Mouse (Mus musculus) CD4-positive, CD25-positive, alpha-beta regulatory T cell, adult 2 months (primary cell): ENCODE measurements around the gene Cyp11a1.

Experiments used
- DNase-seq: peaks from one replicate; pipeline ENCODE4 v3.0.0-alpha.2; 2012; ENCODE audit warnings: low read depth, low spot score

The Cyp11a1 gene

DNA sequence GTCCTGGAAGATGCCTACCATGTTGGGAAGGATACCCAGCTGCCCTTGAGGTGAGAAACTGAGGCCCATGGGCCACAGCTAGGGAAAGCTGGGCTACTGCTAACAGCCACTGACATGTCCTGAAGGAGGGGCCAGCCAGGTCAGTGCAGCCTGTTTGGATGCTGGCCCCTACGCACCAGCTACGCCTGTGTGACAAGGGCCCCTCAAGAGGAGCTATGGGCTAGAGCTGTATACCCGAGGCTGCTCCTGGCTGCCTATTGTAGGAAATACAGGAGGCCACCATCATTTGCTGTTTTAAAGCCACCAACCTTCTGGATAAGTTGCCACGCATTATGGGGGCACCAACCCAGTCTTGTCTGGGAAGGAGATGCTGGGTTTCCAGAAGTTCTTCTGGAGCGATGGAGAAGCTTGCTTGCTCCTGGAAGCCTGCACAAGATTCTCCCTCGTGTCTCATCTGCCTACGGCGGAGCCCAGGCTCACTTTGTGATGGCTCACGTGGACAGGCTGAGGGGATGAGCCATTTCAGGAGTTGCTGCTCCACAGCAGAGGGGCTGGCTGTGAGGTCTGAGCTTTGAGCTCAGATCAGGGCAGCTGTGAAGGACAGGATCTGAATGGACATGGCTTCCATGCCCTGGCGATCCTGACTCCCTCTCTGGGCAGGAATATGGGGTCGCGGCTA lies 2.3 kb downstream of the Cyp11a1 start:
- no peak for DNase-seq

DNA sequence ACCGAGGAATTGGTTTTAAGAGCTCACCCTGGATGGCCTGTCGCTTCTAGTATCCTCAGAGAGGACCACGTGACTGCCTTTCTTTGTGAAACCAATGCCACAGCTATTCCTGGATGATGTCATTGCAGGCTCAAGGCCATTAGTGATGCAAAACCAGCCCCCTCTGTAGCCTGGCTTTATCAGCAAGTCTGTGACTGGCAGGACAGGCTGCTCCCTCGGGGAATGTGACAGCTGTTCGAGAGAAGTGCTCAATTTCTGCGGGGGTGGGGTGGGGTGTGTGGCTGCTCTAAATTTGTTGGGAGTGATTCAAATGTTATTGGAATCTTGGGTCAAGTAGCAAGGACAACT lies 2.8 kb downstream of the Cyp11a1 start:
- no peak for DNase-seq

DNA sequence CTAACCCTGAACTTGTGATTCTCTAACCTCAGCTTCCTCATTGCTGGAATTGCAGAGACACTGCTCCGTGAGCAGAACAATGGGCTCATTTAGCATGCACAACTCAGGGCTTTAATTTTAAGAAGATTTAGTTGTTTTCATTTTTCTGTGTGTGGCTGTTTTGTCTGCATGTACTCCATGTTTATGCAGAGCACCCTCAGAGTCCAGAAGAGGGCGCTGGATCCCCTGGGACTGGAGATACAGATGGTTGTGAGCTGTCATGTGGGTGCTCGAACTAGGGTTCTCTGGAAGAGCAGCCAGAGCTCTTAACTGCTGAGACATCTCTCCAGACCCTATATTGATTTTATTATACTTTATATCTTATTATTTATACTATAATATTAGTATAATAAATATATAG lies 3.4 kb downstream of the Cyp11a1 start:
- DNase-seq: peak; percentile 14

DNA sequence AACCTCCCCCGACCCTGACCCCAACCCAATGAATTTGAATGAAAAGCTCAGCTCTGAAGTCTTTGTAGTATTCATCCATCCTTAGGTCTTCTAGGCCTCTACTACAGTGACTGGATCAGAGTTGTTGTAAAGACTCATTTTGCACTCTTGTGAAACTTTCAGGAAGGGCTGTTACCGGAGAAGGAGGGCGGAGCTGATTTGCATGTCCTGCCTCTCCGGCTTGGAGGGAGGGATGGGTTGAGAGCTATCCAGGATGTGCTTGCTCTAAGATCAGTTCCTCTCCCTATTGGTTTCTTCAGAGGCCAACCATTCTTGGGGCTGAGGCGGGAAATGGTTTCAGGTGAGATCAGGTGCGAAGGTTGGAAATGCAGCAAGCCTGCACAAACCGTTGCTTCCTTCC lies 4.8 kb downstream of the Cyp11a1 start:
- no peak for DNase-seq

DNA sequence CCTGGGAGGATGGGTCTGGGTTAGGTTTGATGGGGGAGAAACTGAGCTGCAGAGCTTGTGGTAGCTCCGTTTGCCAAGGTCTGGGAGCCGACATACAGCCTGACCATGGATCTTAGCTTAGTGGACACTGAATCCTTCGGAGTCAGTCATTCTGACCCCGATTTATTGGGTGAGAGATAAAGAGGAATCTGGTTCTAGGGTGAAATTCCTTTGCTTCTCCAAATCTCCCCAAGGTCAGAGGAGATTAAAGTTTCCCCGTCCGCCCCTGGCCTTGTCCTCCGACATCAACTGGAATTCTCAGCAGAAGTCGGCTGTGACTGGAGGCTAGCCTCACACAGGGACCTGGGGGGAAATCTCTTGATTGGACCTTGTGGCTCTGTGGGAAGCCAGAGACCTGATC lies 5.3 kb downstream of the Cyp11a1 start:
- DNase-seq: no peak

DNA sequence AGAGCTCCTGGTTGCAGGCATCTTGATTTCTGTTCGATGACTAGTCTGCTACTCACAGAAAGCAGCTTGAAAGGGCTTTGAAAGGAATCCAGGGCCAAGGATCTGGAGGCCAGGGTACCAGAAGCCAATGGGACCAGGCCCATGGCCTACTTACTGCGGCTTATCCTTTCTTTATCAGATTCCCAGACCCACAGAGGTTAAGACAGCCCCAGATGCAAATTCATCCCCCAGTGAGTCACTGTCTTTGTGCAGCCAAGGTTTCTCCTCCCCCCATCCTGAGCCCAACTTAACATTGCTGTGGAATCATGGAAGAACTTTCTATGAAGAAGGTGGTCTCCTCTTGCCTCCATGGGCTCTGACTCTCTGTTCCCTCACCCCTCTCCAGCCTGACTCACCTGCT lies 6.3 kb downstream of the Cyp11a1 start:
- DNase-seq: no peak

DNA sequence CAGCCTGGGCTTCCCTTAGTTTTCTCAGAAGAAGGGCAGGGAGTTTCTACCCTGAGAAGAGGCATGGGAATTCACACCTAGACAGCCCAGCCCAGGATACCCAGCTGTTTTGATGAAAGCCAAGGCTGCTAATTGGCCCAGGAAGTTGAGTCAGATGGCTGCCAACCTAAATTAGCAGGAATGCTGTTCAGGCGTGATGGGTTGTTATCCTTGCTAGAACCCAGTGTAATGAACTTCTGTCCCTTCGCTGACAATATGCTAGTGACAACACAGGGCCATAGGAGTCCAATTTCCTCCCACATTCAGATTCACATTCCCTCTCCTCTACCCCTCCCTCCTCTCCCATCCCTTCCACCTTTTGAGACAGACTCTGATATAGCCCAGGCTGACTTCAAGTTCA lies 6.7 kb downstream of the Cyp11a1 start:
- no peak for DNase-seq

DNA sequence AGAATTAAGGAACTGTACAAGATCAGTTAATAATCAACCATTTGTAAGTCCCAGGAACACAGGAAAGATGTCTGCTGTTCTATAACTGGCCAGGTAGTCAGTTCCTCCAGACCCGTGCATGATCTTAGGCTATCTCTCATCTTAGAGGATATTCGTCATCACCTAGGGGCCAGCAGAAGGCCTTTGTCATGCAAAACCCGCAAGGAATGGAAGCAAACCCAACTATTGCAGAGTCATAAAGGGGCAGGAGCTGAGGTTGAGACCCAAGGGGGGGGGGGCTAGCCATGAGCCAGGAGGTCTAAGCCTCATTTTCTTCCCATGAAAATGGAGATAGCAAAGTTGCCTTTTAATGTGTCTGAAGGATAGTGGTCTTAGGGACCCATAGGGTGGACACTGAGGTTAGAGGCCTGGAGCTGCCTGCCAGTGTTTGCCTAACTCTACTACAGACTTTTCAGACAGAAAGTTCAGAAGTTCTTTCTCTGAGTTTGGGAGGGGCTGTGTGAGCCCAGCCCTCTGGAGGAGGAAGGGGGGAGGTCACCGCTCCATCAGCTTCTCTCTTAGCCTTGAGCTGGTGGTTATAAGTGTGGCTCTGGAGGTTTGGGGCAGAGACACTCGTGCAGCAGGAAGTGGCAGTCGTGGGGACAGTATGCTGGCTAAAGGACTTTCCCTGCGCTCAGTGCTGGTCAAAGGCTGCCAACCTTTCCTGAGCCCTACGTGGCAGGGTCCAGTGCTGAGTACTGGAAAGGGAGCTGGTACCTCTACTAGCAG lies 8.4 kb downstream of the Cyp11a1 start:
- DNase-seq: no peak

DNA sequence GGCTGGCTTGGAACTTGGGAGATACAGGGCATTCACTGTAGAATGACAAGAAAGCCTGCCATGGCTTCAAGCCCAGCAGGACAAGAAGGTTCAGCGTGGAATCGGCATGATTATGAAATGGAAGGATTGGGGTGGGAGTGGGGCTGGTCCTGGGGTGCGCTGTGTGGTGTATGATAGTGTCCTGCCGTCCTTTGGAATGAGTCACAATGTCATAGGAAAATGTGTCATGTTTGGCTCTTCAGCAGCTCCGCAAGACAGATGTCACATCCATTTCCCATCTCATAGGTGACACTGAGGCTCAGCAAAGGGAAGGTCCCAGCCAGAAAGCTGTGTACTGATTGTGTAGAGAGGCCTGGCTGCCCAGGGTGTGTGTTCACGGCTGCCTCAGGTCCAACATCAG lies 9.6 kb downstream of the Cyp11a1 start:
- no peak for DNase-seq

DNA sequence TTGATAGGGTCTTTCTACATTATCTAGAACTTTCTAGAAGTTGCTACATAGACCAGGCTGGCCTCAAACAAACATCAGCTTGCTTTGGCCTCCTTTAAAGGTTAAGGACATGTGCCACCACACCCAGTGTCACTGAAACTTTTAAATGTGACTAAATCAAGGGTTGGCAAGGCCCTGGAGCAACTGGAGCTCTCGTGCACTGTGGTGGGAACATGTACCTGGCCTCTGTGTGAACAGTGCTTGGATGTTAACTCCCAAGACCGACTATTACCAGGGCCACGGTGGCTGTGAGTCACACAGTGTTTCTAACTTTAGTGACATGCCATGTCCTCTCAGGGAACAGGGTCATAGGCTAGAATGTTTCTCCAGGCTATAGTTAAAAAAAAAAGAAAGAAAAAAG lies 10.8 kb downstream of the Cyp11a1 start:
- no peak for DNase-seq

DNA sequence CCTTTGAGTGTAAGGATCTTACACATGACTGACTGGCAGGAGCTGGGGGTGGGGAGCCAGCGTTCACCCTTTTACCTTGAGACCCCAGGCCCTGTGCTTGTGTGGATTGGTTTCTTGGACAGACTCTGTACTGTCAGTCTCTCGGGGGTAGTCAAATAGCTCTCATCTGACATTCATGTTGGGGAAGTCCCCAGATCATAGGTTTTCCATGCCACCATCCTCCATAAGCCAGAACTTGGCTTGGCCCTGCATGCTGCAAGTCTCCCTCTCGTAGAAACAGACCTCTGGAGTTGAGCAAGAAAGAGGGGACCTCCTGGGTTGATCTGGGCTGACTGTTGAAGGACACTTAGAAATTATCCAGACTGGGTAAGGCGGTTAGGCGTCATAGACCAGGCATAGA lies 12.2 kb downstream of the Cyp11a1 start:
- DNase-seq: no peak

DNA sequence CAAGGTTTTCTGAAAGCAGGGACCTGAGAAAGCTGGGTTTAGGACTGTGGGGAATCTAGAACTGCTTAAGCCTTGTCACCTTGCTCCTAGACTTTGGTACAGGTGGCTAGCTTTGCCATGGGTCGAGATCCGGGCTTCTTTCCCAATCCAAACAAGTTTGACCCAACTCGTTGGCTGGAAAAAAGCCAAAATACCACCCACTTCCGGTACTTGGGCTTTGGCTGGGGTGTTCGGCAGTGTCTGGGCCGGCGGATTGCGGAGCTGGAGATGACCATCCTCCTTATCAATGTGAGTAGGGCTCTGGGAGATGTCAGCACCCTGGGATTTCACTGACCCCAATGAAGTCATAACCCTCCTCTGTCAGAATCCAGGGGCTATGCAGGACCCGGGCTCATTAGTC lies 19.8 kb downstream of the Cyp11a1 start:
- DNase-seq: no peak

DNA sequence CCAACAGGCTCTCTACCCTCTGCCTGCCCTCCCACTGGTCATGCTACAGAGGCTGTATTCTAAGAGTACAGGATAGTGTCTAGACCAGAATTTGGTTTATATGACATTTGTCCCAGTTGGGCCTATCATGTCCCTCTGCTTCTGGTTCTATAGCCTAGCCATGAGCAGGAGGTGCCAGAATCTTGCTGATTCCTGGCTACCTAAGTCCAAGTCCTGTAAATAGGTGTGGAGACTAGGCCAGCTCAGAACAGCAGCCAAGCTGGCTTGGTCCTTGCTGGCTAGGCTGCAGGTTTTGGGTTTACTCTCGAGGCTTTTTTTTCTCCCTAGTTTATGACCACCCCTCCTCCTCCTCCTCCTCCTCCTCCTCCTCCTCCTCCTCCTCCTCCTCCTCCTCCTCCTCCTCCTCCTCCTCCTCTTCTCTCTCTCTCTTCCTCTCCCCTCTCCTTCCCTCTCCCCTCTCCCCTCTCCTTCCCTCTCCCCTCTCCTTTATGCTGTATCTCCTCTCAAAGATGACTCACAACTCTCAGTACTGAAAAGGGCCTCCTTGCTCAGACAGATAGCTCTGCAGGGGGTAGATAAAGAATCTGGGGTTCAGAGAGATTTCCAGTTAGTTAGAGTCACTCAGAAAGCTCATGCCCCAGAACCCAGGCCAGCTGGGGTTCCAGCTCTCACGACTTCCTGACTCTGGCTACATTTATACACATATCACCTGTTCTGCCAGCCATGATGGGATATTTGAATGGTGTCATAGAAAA lies 21.4 kb downstream of the Cyp11a1 start:
- no peak for DNase-seq

DNA sequence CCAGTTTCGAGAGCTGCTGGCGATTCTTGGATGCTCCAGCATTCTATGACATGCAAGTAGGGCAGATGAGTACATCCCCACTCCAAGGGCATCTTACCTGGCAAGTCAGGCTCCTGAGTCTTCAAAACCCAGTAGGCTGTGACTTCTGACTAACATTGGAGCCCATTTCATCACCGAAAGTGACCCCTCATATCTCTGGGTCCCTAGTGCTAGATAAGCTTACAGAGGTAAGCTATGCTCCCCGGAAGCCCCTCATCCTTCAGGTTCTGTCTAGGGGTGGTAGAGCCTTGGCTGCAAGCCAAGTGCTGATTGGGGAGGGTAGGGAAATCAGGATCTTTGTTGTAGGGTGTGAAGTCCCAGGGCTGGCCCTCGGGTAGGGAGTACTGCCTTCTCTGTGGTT lies 22.6 kb downstream of the Cyp11a1 start:
- DNase-seq: no peak

DNA sequence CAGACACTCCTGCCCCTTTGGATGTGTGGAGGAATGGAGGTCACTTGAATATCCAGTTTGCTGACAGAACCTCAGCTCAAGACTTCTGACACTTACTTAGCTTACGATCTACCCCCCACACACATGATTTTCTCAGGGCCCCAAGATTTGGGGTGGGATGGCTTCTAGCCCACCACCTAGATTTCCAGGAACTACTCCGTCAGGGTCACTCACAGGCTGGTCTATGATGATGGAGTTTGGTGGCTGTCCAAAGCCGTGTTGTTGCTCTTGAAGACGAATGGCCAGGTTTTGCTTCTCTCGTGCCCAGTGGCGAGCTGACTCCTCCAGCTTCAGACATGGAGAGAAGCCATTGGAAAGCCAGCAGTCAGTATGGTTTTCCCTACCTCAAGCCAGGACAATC lies 23.4 kb downstream of the Cyp11a1 start:
- DNase-seq: no peak

DNA sequence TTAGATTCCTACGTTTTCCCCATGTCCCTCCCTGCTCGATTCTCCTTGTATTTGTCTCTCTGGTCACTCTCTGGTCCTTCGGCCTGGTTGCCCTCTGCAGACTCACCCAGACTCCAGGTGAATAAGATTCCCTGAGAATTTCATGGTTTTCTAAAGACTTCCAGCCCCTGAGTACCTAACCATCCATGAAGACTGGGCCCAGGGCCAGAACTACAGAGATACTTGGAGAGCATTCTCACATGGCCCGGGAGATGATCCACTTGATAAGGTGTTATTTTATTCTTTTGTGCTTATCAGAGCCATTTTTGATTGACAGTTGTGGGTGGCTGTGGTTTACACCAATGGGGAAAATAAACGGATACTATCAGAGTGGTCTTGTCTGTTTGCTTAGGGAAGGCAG lies 25.7 kb downstream of the Cyp11a1 start:
- DNase-seq: no peak

DNA sequence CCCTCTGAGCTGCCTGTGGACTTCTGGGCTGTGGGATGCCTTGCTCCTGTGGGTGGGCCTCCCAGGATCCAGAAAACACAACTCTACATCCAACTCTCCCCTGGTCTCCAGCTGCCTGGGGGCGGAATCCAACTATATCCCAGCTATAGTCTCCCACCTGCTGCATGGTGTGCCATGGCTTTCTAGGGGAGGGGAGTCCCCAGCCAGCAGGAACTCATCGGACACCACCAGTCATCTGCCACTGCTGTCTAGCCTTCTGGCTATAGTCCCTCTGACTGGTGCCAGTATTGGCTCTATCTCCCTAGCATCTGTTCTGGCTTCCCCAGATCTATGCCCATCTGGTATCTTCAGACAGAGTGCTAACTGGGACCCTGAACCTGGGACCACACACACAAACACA lies 29.3 kb downstream of the Cyp11a1 start:
- no peak for DNase-seq

DNA sequence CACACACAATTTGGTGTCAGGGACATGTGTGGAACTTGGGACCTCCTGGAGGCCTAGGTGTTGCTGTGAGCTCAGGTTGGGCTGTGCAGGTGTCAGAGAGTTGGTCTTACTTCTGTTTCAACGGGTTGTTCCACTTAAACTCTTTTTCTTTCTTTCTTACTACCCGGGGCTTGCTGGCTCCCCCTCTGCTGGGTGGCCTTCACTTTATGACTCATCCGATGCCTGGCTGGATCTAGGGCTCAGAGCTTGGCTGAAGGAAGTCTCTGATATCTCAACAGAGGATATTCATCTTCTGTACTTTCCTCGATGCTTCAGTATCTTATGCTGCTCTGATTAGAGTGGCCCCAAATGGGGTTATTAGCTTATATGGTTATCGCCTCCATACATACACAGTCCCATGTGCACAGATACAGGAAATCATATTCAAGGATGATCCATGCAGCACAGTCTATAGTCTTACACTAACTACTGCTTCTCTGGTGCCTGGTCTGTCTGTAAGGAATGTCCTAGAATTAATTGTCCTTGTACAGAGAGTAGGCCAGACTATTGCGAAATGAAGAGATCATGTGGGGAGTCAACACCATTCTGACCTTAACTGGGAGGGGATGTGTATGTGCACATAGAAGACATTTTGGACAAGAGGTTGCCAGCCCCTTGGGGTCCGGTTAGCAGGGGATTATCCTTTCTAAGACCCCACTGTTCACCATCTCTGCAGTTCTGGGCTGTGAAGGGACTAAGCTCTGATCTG lies 29.9 kb downstream of the Cyp11a1 start:
- no peak for DNase-seq

DNA sequence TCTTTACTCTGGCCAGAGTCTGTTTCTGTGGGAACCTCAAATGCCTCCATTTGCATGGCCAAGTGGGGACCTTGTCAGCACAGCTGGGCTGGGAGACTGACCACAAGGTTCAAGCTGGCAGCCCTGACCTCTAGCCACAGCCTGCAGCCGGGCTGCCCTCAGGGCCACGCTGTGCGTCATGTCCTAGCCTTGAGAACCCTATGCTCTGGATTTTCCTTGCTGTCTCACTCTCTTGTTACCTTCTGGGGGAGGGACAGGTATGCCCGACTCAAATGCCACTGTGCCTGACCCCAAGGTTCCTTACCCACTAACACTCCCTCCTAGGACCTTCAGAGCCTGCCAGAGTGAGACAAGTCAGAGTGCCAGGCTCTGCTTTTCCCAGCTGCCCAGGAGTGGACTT lies 30.8 kb downstream of the Cyp11a1 start:
- no peak for DNase-seq

DNA sequence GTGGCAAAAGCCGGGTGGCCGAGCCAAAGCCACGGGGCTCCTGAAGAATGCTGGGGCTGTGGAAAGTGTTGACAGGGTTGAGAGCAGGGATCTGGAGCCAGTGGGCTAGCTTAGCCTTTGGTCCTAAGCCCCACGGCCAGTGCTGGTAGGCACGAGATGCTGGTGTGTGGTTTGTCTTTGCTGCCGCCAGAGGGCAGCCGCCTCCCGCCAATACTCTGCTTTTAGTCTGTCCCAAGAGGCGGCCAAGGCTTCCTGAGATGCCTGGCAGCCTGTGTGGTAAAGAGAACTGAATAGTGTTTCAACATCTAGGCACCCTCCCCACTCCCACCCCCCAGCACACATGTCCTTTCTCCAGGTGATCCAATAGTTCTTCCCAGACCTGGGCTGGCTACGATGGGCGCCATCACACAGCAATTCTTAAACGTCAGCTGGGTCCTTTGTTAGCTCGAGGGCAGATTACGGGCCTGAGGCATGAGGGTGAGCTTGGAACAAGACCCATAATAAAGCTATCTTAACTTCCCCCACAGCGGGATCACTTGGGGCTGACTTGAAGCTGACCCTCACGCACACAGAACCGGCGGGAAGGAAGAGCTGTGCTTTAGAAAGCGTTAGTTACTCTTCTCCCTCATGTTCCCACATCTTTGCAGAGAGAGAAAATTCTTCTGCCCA lies 32.4 kb downstream of the Cyp11a1 start:
- DNase-seq: peak; percentile 81

DNA sequence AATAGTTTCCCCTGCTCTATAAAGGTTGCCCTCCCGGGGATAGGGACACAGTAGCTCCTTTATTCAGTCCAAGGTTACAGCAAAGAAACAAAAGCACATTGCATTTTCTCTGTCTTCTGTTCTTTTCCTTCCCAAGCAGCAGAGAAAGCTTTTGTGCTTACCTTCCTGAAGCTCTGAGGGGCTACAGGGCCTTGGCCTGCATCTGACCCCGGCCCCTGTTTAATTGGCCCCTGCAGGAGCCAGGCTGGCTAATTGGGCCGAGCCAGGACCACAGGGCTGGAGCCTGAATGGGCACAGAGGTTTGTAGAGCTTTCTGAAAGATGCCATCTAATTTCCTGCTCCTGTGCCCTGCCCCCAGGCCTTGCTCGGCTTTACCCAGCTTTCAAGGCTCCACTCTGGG lies 34.8 kb downstream of the Cyp11a1 start:
- DNase-seq: no peak

DNA sequence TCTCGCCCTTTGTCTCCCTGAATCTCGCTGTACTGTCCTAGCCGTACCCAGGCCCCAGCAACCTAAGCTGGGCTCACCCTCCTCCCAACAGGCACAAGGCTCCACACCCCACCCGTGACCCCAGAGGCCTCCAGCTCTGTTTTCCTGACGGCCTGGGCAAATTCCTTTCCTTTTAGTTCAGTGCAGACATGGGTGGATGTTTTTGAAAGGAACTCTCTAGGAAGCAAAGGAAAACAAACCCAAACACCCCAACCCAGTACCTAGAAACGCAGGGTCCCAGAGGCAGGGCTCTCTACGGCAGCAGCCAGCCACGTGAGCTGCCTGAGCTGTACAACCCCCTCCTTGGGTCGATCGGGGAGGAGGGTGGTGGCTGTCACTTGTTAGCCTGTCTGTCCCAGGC lies 36.2 kb downstream of the Cyp11a1 start:
- DNase-seq: no peak
